Mouse (Mus musculus) frontal cortex, adult (tissue): ENCODE results near the gene Cttn.
A peak's percentile ranks its signal among the peaks of the same experiment; 100 is the strongest.

ENCODE experiments used
- ATAC-seq: cut with Nextera tagmentation; 2 replicates; pipeline ENCODE4 v1.9.2; 2017; ENCODE audit warnings: mild to moderate bottlenecking, moderate library complexity, mixed read lengths; ENCODE audit not compliant: low TSS enrichment

Gene Cttn

DNA sequence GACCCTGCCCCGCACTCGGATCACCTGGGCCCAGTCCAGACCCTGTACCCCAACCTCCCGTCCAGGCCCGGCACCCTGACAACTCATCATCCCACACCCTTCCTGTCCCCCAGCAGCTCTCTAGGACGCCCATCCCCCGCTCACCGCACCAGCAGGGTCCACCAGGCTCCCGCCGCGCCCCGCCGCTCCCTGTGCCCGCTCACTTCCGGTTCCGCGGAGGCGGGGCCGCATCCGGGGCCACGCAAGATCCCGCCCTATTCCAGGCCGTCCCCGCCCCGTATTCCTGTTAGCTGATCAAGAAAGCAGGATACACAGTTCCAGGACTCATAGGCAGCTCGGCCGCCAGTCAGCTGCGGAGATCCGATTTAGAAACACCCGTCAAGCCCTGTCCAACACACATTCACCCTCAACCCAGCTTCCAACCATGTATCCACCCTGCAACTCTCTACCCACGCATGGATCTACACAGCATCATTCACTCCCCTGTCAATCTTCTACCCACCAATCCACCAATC is at the start of gene Cttn:
Cttn (minus strand) TSS at position 465 of the 515 bp plus-strand sequence.
- peak; percentile 90 for ATAC-seq

DNA sequence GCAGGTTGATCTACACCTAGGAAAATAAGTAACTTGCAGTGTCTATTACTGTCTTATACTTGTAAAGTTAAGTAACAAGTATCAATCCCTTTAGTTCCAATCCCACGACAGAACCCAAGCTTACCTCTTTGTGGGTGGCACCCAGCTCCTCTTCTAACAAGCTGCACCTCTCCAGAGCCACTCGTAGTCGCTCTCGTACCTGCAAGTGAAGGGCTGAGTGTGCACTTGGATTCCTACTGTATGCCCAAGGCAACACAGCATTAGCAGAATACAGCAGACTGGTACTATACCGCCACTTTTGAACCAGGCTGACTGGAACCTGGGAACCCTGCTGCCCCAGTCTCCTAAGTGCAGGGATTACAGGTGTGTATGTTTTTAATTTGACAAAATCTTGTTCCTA is 49.0 kb upstream of the Cttn start:
- ATAC-seq = no peak

DNA sequence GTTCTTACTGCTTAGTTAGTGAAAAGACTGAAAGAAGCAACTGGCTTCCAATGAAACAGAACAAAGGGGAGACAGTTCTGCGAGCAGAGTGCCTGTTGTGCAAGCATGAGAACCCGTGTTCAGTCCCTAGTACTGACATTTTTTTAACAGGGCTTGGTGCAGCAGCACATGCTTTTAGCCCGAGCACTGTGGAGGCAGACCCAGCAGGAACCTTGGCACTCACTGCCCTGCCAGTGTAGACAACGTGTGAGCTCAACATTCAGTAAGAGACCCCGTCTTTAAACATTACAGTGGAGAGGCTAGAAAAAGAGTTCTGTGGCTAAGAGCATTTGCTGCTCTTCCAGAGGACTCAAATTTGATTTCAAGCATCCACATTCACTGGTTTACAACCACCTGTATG is 45.9 kb upstream of the Cttn start:
- ATAC-seq = no peak

DNA sequence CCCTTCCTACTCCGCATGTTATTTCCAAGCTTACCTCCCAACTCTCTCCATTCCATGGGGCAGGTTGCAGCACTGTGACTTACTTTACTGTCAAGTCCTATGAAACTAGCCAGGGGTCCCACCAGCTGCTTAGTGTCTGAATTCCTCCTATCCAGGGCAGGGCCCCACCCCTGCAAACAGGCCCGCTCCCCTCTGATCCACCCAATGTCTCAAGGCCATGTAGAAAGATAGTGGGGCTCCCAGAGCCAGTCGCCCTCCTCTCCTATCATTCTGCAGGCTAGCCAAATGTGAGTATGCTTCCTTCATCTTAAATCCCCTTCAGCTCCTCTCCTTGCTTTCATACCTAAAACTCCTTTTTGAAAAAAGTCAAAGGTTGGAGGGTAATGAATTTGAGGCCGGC is 38.3 kb upstream of the Cttn start:
- ATAC-seq = no peak

DNA sequence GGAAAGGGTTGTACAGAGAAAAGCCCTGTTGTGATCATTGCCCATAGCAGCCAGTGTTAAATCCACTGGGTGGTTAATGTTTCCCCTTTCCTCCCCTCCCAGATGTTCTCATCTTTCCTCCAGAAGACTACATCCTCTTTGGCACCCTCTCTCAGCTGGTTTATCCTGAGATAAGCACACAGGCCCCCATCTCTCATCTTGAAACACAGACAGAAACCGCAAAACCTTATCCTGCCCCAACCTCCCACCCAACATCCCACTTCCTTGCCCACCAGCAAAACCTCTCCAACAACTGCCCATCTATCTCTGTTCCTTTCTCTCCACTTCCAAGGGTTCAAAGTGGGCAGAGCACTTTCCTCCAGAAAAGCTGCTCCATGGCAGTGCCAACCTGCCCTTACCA is 36.0 kb upstream of the Cttn start:
- no peak for ATAC-seq

DNA sequence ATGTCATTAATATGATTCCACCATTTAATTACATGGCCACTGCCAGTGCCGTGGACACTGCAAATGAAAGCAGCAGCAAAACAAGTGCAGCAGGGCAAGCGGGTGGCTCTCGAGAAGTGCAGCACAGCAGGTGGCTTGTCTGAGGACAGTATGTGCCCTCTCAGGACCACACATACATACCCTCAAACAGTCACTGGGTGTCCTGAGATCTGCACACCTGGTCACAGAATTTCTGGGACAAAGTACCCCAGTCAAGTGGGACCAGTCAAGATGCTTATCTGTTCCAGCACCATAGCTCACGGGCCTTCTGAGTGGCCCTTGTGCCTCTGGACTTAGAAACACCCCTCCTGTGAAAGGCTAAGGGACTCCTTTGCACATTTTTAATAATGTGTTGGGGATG is 33.1 kb upstream of the Cttn start:
- ATAC-seq = no peak

DNA sequence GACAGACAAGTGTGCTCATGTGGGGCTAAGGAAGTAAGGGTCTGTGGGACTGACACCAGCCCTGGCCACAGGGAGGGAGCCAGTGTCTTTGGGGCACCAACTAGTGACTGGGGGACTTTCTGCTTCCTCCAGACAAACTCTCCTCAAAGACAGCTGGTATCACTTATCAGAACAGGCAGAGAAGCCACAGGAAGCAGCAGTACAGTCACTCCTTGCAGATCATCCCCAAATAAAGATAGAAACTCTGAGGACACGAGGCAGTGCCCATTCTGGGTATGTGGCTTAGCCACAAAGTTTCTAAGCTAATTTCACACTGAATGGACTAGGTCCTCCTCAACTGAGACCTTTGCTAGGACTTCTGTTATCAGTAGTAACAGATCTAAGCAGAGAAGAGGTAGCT is 22.1 kb upstream of the Cttn start:
- no peak for ATAC-seq

DNA sequence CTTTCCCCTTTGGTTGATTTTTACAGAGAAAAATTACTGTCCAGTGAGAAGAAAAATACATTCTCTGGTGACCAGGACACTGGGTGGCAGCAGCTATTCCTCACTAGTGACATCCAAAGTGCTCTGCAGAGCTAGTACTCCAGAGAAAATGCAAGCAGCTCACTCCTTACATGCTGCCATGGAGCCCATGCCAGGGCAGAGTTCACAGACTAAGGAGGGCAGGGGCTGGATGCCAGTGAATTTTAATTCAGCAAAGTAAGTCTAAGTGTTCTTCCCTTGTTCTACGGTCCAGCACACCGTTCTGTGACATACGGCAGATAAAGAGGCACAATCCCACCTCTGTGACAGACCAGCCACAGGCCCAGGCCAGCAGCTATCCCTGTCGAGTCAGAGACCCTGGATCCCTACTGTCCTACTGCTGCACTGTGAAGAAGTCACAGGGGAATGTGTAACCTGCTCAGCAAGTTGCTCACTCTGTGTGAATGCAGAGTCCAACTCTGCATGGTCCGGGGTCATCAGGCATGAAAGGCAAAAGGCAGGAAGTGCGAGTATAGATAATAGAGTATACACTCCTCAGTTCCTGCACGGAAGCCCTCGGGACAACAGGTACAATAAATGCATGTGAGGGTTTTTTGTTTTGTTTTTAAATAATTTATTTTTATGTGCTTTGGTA is 19.5 kb upstream of the Cttn start:
- ATAC-seq = no peak

DNA sequence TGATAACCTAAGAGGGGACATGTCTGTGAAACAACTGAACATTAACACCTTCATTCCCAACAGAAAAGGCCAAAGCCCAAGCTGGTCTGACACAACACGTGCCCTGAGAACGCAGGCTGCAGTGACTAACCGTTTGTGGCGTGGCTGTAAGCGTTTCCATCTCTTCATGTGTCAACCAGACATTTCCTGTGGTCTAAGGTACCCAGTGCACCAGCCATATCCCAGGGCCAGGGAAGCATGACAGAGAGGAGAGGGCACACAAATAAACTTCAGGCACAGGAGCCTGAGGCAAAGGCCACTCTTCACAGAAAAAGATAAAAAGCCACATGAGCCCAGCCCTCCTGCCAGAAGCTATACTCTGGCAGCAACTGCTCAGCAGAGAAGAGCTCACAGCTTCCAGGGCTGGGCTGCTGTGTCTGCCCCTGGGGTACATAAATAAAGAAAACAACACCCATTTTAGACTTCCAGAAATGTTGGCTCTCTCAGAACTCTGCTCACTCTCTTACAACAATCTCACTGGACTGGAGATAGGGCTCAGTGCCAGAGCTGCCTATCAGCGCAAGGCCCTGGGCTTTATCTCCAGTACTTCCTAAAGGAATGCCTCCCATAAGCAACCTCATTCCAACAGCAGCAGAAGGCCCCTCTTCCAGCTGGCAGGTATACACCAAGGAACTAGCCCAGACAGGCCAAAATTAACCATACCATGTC is 18.4 kb upstream of the Cttn start:
- no peak for ATAC-seq

DNA sequence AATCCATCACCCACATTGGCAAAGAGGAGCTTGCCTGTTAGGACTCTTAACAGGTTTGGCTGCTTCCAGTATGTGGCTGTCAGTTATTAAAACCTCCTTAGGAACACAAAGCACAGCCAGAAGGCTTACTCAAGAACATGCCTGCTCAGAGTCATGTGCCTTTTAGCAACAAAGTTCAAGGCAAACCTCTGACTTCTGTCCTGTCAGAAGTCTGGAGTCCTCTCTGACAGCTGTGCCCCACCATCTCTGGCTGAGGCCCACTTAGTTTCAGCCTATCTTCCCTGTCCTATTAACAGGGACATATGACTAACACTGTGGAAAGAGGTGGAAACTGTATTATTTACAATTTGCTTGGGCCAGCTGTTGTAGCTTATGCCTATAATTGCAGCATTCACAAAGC is 9.5 kb upstream of the Cttn start:
- no peak for ATAC-seq

DNA sequence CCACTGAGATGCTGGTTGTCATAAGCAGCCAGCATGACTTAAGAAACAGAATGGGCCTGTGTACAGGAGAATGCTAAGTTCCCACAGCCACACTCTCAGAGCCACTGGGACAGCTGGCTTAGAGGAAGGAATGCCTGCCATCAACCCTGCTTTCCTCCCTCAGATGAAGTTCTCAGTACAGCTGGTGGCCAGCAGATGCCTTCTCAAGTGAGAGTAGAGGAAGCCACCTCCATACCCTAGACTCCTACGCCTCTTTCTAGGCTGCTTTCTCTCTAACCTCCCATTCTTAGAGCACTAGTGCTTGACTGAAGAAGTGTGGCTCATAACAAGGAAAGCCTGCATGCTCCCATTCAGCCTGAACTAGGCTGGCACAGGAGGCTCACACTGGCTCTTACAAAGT is 8.8 kb upstream of the Cttn start:
- peak; percentile 97 for ATAC-seq

DNA sequence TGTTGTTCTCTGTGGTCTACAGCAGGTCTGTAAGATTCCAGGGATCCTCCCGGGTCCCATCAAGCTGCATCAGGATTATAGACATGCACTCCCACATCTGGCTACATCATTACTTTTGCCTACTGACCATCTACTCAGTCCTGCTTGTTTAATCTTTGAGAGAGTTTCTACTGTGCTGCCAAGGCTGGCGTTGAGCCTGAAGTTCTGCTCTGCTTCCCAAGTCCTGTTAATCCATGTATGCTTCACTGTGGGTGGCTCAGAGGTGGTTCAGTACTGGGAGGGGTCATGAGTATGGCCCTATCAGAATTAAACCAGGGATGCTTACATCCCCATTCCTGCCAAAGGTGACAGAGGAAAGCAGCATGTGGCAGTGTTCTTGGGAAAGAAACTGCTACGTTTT is 4.9 kb upstream of the Cttn start:
- ATAC-seq = no peak

DNA sequence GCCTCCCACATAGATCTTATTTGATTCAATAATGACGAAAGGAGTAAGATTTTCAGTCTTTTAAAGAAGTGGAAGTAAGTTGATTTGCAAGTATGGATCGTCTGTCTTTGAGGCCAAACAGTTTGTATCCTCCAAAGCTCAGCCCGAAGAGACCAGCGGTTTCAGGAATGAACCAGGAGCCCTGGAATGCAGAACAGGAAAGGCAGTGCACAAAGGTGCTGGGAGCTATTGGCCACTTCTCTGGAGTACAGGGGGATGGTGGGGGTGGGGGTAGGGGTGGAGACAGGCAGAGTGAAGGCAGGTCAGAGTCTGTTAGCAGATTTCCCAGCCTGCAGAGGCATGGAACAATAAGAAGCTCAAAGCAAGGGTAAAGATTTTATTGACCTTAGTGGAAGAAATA is 2.7 kb upstream of the Cttn start:
- ATAC-seq = no peak

DNA sequence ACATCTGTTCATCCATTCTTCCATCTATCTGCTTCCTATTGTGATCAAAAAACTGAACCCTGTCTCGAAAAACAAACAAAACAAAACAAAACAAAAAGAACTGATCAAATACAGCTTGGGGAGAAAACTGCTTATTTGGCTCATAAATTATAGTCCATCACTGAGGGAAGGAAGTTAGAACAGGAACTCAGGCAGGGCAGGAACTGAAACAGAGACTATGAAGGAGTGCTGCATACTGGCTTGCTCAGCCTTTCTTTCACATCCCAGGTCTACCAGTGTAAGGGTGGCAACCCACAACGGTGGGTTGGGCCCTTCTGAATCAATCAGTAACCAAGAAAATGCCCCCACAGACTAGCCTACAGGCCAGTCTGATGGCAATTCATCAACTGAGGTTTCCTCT is 294 bp upstream of the Cttn start:
- no peak for ATAC-seq

DNA sequence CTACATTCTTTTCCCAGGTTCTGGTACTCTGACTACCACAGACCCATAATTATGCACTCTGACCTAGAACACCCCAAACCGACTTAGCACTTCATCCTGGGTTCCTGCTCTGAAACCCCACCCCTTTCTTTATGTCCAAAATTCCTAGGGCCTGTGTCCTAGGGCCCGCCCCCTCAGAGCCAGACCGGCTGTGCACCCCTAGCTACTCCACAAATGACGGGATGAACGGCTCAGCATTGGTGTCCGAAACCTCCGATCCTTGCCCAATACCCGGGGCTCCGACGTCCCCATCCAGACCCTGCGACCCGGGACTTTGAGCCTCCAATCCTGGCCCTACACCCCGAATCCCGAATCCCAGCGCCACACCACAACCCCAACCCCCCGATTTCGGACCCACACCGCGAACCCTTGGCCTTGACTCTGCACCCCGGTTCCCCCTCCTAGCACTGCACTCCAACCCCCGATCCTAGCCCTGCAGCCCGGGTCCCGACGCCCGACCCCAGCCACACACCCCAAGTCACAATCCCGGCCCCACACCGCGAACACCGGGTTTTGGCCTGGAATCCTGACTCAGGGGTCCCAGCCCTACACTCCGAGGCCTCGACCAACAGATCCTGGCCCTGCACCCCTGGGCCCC is 783 bp downstream of the Cttn start:
- ATAC-seq = no peak

DNA sequence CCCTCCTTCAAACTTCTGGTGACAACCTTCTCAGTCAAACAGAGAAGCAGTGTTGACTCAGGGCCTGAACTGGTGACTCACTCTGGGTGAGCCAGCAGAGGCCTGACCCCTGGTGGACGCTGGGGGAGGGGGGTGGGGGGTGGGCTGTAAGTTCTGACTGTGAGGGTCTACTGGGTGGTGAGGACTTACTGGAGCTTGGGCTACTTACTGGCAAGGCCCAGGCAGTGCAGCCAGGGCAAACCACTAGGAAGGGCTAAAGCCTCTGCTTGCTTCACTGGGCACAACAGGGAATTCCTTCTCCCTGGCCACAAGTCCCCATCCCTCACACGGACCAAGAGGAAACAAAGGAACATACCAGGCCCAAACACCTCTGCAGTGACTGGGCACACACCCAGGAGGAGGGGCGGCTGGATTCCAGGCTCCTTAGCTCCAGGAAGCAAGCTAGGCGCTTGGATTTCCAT is 1.6 kb downstream of the Cttn start:
- no peak for ATAC-seq

DNA sequence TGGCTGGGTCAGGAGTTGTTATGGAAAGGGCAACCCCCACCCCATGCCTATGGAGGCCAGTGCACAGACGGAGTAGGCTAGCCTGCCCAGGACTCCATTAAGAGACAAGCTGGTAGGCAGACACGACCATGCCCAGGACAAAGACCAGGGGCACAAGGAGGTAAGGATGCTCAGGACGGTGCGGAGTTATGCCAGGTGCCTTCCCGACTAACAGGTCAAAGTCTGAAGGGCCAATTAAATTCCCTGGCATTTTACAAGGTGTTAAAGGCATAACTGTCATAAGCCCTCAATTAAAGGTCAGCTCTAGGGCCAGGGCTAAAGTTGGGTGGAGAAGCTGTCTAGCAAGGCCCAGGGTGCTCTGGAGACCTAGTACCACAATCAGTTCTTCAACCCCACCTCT is 2.1 kb downstream of the Cttn start:
- ATAC-seq = no peak

DNA sequence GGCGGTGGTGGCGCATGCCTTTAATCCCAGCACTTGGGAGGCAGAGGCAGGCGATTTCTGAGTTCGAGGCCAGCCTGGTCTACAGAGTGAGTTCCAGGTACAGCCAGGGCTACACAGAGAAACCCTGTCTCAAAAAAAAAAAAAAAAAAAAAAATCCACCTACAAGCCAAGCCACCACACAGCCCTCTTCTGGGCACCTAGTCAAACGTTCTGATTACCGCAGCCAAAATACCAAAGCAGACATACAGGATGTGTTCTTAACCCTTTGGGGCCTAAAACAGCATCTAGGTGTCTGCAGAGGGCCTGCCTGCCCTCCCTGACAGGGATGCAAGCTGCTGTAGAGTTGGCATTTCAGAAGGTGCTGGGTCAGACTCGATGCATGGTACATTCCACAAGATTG is 8.2 kb downstream of the Cttn start:
- no peak for ATAC-seq

DNA sequence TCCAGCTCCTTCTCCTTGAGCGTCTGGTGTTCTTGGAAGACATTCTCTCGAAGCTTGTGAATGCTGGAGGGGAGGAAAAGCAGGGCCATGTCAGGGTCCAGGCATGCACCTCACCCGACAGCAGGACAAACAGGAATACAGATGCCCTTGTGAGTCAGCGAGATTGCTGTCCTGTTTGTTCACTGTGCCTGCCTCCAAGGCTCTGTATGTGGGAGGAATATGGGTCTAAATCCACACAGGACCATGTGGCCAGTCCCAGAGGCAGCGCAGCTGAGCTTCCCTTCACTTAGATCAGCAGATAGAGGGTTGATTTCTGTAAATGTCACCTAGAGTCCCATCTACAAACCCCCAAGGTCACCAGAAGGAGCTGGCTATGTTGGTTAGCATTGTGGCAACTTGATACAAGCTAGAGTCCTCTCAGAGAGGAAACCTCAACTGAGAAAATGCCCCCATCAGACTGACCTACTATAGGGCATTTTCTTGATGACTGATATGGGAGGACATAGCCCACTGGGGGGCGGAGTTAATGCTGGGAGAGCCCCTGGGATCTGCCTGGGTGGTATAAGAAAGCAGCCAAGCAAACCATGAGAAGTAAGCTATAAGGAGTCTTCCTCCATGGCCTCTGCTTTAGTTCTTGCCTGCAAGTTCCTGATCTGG is 9.4 kb downstream of the Cttn start:
- peak; percentile 25; the same call in 1 of the 2 replicates for ATAC-seq

DNA sequence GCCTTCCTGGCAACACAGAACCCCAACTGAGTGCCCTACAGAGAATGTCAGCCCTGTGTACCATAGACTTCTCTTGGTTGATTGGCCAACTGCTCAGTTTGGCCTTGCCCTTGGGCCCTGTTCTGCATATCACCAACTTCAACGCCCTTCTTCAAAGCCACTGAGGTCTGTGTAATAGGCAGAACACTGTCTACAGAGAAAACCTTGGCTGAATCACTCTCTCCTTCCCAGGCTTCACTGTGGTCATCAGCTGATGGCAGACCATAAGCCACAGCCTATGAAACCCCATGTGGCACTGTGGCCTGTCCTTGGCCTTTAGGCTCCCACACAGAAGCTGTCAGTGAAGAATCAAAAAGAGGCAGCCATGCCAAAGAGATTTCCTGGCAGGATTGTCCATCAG is 11.9 kb downstream of the Cttn start:
- no peak for ATAC-seq

DNA sequence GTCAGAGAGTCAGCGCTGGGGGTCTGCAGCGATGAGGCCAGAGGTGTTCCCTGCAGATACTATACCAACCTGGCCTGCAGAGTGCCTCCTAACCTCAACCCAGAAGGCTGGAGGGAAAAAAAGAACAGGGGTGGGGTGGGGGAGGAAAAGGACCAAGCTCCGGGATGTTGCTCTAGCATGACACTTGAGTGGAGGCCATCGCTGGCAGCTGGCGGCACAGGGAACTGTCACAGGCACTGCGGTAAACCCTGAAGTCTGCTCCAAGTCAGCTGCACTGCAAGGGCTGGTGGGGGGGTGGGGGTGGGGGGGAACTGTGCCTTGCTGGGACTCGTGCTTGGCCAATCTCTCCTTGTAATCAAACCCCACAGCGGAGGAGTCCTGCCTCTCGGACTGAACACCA is 20.1 kb downstream of the Cttn start:
- no peak for ATAC-seq
